Mouse (Mus musculus): ENCODE measurements at regions not wholly inside any gene's neighbourhood (a gene's known extent, or its start where the extent isn't known, plus 50 kb on each side); places are given as distances from the start of the nearest gene placed in this dataset.

GRCm38 (mm10) chr2:178958829-178959228 is 483.4 kb upstream of the Cdh4 start:
- no peak for DNase-seq

- no peak for DNase-seq
Measured at GRCm38 (mm10) chr2:178959603-178960002, 482.6 kb upstream of the Cdh4 start.

- no peak for DNase-seq
Measured at GRCm38 (mm10) chr2:178967584-178968365, 474.5 kb upstream of the Cdh4 start.

- DNase-seq = no peak
Measured at GRCm38 (mm10) chr2:178969732-178970131, 472.5 kb upstream of the Cdh4 start.

- no peak for DNase-seq
Measured at GRCm38 (mm10) chr2:178975366-178975765, 466.9 kb upstream of the Cdh4 start.

- DNase-seq = no peak
Measured at GRCm38 (mm10) chr2:178976046-178976445, 466.2 kb upstream of the Cdh4 start.

GRCm38 (mm10) chr2:178976495-178976894 is 465.7 kb upstream of the Cdh4 start:
- no peak for DNase-seq

- no peak for DNase-seq
Measured at GRCm38 (mm10) chr2:178979451-178979850, 462.8 kb upstream of the Cdh4 start.

- no peak for DNase-seq
Measured at GRCm38 (mm10) chr2:178981736-178982502, 460.3 kb upstream of the Cdh4 start.

GRCm38 (mm10) chr2:178983801-178984200 is 458.4 kb upstream of the Cdh4 start:
- DNase-seq = no peak

- peak in 1 of 2 experiments; percentile 8 for DNase-seq
Measured at GRCm38 (mm10) chr2:178987935-178988334, 454.3 kb upstream of the Cdh4 start.

GRCm38 (mm10) chr2:178989291-178989690 is 452.9 kb upstream of the Cdh4 start:
- no peak for DNase-seq

- DNase-seq = no peak
Measured at GRCm38 (mm10) chr2:178989784-178990183, 452.4 kb upstream of the Cdh4 start.

GRCm38 (mm10) chr2:178990959-178991358 is 451.3 kb upstream of the Cdh4 start:
- no peak for DNase-seq

GRCm38 (mm10) chr2:178992334-178993116 is 449.7 kb upstream of the Cdh4 start:
- no peak for DNase-seq

- no peak for DNase-seq
Measured at GRCm38 (mm10) chr2:178997921-178998320, 444.3 kb upstream of the Cdh4 start.

- DNase-seq = no peak
Measured at GRCm38 (mm10) chr2:179000448-179001081, 441.7 kb upstream of the Cdh4 start.

- DNase-seq = no peak
Measured at GRCm38 (mm10) chr2:179007766-179008165, 434.5 kb upstream of the Cdh4 start.

GRCm38 (mm10) chr2:179013891-179014593 is 428.2 kb upstream of the Cdh4 start:
- DNase-seq = no peak

- DNase-seq = no peak
Measured at GRCm38 (mm10) chr2:179022675-179023194, 419.5 kb upstream of the Cdh4 start.

- DNase-seq = no peak
Measured at GRCm38 (mm10) chr2:179024225-179024624, 418.0 kb upstream of the Cdh4 start.

GRCm38 (mm10) chr2:179033171-179033570 is 409.1 kb upstream of the Cdh4 start:
- DNase-seq = no peak
